Mouse (Mus musculus) embryonic facial prominence, embryonic 13.5 days (tissue): ENCODE measurements around the gene Dbn1. TPM values are rescaled to one million over a fixed set of nuclear protein-coding genes. Genes with fewer than 3 reads are reported as not detected.

ENCODE experiments used
- ATAC-seq: fragments of 200-750 bp; cut with Nextera tagmentation; 2 replicates; pipeline ENCODE4 v1.8.0; 2017; ENCODE audit warnings: low read depth; ENCODE audit not compliant: insufficient number of reproducible peaks, insufficient read depth, low FRiP score, low TSS enrichment
- H3K27ac ChIP-seq: fragments of 300-500 bp; sonication (generic); 2 replicates; pipeline ENCODE4 v1.5.1; 2015; ENCODE audit warnings: moderate library complexity, mild to moderate bottlenecking, inconsistent platforms
- H3K27me3 ChIP-seq: fragments of 300-500 bp; sonication (generic); 2 replicates; pipeline ENCODE4 v1.6.1; 2015; ENCODE audit warnings: mild to moderate bottlenecking, inconsistent platforms
- H3K36me3 ChIP-seq: fragments of 300-500 bp; sonication (generic); 2 replicates; pipeline ENCODE4 v1.6.1; 2015; ENCODE audit warnings: mild to moderate bottlenecking, inconsistent platforms
- H3K4me1 ChIP-seq: fragments of 300-500 bp; sonication (generic); 2 replicates; pipeline ENCODE4 v1.6.1; 2015; ENCODE audit warnings: inconsistent platforms
- H3K4me2 ChIP-seq: fragments of 300-500 bp; sonication (generic); 2 replicates; pipeline ENCODE4 v1.6.1; 2015; ENCODE audit warnings: moderate library complexity, mild to moderate bottlenecking, inconsistent platforms
- H3K4me3 ChIP-seq: fragments of 300-500 bp; sonication (generic); 2 replicates; pipeline ENCODE4 v1.5.1; 2015; ENCODE audit warnings: mild to moderate bottlenecking, inconsistent platforms
- H3K9ac ChIP-seq: fragments of 300-500 bp; sonication (generic); 2 replicates; pipeline ENCODE4 v1.6.1; 2015; ENCODE audit warnings: mild to moderate bottlenecking, inconsistent platforms
- H3K9me3 ChIP-seq: fragments of 300-500 bp; sonication (generic); 2 replicates; pipeline ENCODE4 v1.6.1; 2016; ENCODE audit warnings: inconsistent platforms
- WGBS: fragments of 180-500 bp; shearing (Covaris S2); methylation state at CpG from one replicate; pipeline ENCODE4 v1.1.7; 2015; ENCODE audit warnings: mixed read lengths; 5-methylcytosine and 5-hydroxymethylcytosine counted together
- polyA plus RNA-seq: library from polyadenylated mRNA; unstranded; fragments of >200 nt; fragmentation: Nextera tagmentation; extraction: Ambion mirVana; gene quantifications from 2 replicates; pipeline ENCODE4 v1.2.1, GENCODE M21; 2015

The Dbn1 gene
- polyA plus RNA-seq, 1 experiment from 2014 or later, result 276 TPM

DNA sequence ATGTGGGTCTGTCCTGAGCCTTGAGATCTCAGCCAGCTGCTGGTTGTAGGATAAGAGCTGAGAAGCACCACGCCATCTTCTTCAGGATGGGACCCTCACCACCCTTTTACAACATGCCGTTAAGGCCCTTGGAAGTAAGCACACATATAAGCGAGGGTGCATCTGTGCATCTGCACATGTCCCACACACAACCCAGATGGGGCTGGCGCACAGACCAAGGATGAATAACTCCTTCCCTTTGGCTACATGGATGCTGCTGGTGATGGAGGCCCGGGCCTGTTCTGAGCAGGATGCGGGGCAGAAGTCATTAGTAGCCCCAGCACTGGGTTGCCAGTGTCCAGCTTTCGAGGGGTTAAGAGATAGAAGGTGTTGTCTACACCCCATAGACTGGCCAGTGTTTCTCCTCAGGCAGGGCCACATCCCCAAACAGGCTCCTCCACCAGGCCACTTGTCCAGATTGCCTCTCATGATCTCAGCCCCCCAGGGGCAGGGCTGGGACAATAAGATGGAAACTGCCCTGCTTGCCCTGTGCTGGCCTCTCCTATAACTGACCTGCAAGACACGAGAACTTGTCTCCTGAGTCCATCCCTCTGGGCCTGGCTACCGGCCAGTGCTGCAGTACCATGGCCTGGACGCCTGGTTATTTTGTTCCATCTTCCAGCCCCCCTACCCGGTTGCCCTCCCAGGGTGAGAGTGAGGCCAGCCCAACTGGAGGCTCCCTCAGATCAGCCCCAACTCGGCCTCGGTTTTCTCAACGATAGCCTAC is 1.7 kb downstream of the Dbn1 start:
- no peak for ATAC-seq
- H3K4me2 ChIP-seq, result peak overlapping the region; percentile 94
- H3K36me3 ChIP-seq, result peaks cover 23% of the 10 kb centered on the region
- peak overlapping the region; percentile 92; the same call in 1 of the 2 replicates for H3K27ac ChIP-seq
- H3K9ac ChIP-seq, result peak overlapping the region; percentile 100
- 39% methylated on average over 14 of the region's 14 CpGs for WGBS
- H3K4me3 ChIP-seq, result peak overlapping the region; percentile 100
- H3K9me3 ChIP-seq, result no peaks in the 10 kb centered on the region
- H3K27me3 ChIP-seq, result no peaks in the 10 kb centered on the region
- H3K4me1 ChIP-seq, result peaks cover 42% of the 10 kb centered on the region

DNA sequence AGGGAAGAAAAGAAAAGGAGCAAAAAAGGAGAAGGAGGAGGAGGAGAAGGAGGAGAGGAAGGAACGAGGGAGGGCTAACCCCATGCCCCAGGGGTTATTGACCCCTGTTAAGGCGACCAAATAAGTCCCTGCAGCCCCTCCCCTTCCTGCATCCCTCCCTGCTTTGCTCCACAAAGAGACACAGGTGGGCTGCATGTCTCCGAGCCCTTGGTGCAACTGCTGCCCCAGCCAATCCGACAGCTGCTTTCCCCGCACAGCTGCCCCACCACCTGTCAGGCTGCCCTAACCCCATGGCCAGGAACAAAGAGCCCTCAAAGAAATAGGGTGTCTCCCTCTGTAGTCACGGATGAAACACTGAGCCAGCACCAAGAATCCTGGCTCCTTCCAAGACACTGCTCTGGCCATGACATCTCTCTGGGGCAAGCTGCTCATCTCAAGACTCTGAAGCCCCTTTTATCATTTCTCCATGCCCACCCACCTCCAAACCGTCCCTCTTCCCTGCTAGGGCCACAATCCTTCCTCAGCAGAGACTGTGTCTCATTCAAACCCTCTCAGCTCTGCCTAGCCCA is 3.3 kb downstream of the Dbn1 start:
- 23% methylated on average over 7 of the region's 7 CpGs for WGBS
- Histone ChIP-seq H3K9me3 (no peaks in the 10 kb centered on the region), H3K4me3 (peak overlapping the region; percentile 100), H3K4me1 (peaks cover 42% of the 10 kb centered on the region), H3K36me3 (peaks cover 40% of the 10 kb centered on the region), H3K9ac (peak overlapping the region; percentile 100), H3K27me3 (no peaks in the 10 kb centered on the region), H3K27ac (no peak overlapping the region), H3K4me2 (peak overlapping the region; percentile 94)
- no peak for ATAC-seq

DNA sequence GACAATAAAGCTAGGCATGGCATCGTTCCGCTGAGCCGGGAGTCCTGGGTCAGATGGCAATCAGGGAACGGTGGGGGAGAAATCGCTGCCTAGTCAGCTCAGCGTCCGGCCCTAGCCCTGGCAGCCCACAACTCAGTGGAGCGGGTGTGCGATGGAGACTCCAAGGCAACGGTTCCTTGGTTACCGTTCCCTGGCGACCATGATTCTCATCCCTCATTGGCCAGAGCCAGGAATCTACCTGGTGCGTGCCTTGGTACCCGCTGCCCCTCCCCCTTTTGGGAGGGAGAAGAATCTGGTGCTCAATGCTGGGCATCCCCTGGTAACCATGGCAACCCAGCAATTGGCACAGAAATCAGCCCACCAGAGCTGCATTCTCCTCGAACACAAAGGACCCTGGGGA is 4.3 kb downstream of the Dbn1 start:
- 42% methylated on average over 15 of the region's 15 CpGs for WGBS
- H3K4me1 ChIP-seq, result peaks cover 42% of the 10 kb centered on the region
- H3K27me3 ChIP-seq, result no peaks in the 10 kb centered on the region
- no peak overlapping the region for H3K27ac ChIP-seq
- H3K9ac ChIP-seq, result peak overlapping the region; percentile 51
- no peak for ATAC-seq
- H3K36me3 ChIP-seq, result peaks cover 50% of the 10 kb centered on the region
- H3K4me3 ChIP-seq, result no peak overlapping the region
- H3K4me2 ChIP-seq, result peak overlapping the region; percentile 94
- no peaks in the 10 kb centered on the region for H3K9me3 ChIP-seq

DNA sequence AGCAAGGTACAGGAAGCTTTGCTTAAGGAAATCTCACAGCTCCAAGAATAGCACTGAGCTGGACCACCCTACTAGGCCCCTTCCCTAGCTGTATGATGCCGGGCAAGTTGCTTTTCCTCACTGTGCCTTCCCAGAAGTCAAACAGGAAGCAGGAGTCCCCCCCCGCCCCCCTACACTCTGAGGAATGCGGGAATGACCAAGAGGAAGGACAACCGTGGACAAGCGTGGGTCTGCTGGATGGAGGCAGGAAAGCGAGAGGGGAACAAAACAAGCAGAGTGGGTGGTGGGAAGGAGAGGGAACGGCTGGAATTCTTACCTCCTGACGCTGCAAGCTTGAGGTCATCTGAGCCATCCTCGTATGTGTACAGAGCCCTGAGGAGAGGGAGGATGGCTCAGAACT is 4.8 kb downstream of the Dbn1 start:
- Histone ChIP-seq H3K27me3 (no peaks in the 10 kb centered on the region), H3K27ac (peak overlapping the region; percentile 7; the same call in 1 of the 2 replicates), H3K4me1 (peaks cover 37% of the 10 kb centered on the region), H3K4me3 (no peak overlapping the region), H3K4me2 (0 out of 2 replicates have a peak overlapping the region, but pooled peaks have one; percentile 94), H3K9me3 (no peaks in the 10 kb centered on the region), H3K9ac (peak overlapping the region; percentile 51; the same call in 1 of the 2 replicates), H3K36me3 (peaks cover 53% of the 10 kb centered on the region)
- WGBS, result 27% methylated on average over 9 of the region's 9 CpGs
- ATAC-seq, result no peak

GRCm38 (mm10) chr13:55482542-55482941 is 5.4 kb downstream of the Dbn1 start:
- H3K4me2 ChIP-seq, result no peak overlapping the region
- peaks cover 58% of the 10 kb centered on the region for H3K36me3 ChIP-seq
- no peaks in the 10 kb centered on the region for H3K9me3 ChIP-seq
- no peak overlapping the region for H3K4me3 ChIP-seq
- H3K27me3 ChIP-seq, result no peaks in the 10 kb centered on the region
- H3K27ac ChIP-seq, result 0 out of 2 replicates have a peak overlapping the region, but pooled peaks have one; percentile 23
- WGBS, result 84% methylated on average over 7 of the region's 7 CpGs
- 0 out of 2 replicates have a peak overlapping the region, but pooled peaks have one; percentile 3 for H3K9ac ChIP-seq
- ATAC-seq, result no peak
- peaks cover 36% of the 10 kb centered on the region for H3K4me1 ChIP-seq

DNA sequence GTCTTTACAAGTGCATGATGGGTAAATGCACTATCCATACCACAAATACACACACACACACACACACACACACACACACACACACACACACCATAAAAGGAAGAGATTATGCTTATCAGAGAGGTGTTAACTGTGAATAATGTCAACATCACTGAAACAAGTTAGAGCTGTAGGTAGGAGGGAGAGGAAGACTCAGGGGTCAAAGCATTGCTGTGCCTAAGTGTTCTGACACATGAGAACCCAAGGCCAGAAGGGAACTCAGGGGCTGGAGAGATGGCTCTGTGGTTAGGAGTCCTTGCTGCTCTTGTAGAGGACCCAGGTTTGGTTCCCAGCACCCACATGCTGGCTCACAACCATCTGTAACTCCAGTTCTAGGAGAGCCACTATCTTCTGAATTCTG is 8.0 kb downstream of the Dbn1 start:
- no peak for ATAC-seq
- H3K9ac ChIP-seq, result no peak overlapping the region
- H3K27me3 ChIP-seq, result no peaks in the 10 kb centered on the region
- H3K27ac ChIP-seq, result no peak overlapping the region
- H3K36me3 ChIP-seq, result peaks cover 85% of the 10 kb centered on the region
- peaks cover 22% of the 10 kb centered on the region for H3K4me1 ChIP-seq
- no peak overlapping the region for H3K4me3 ChIP-seq
- H3K4me2 ChIP-seq, result no peak overlapping the region
- H3K9me3 ChIP-seq, result no peaks in the 10 kb centered on the region

DNA sequence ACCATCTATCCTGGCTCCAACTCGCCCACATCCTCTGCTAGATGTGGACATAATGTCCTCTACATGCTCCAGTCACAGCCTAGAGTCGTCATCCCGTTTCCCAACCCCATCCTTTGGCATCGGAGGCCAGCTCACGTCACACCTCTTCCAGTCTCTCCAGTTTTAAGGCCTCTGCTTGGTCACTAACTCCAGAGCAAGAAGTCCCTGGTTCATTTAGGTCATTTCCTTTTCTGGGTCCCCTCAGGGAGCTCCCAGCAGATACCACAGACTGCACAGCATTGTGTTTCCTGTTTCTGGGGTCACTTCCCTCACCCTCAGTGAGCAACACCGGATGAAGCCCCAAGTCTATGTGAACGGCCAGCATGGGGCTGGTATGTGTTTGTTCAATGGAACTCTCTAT is 8.9 kb downstream of the Dbn1 start:
- Histone ChIP-seq H3K4me1 (peaks cover 22% of the 10 kb centered on the region), H3K36me3 (peaks cover 94% of the 10 kb centered on the region), H3K27ac (0 out of 2 replicates have a peak overlapping the region, but pooled peaks have one; percentile 8), H3K4me2 (no peak overlapping the region), H3K9ac (no peak overlapping the region), H3K9me3 (no peaks in the 10 kb centered on the region), H3K27me3 (no peaks in the 10 kb centered on the region; the same call in 1 of the 2 replicates), H3K4me3 (no peak overlapping the region)
- ATAC-seq, result no peak
- WGBS, result 82% methylated on average over 7 of the region's 7 CpGs

- Histone ChIP-seq H3K9ac (no peak overlapping the region), H3K4me3 (no peak overlapping the region), H3K27ac (no peak overlapping the region), H3K36me3 (peaks cover 92% of the 10 kb centered on the region), H3K27me3 (no peaks in the 10 kb centered on the region; the same call in 1 of the 2 replicates), H3K4me1 (peaks cover 22% of the 10 kb centered on the region), H3K9me3 (no peaks in the 10 kb centered on the region), H3K4me2 (no peak overlapping the region)
- WGBS, result 55% methylated on average over 5 of the region's 5 CpGs
- ATAC-seq, result no peak
Observed at GRCm38 (mm10) chr13:55478036-55478435, 9.9 kb downstream of the Dbn1 start.

- no peak for ATAC-seq
Observed at GRCm38 (mm10) chr13:55477492-55477891, 10.4 kb downstream of the Dbn1 start.

DNA sequence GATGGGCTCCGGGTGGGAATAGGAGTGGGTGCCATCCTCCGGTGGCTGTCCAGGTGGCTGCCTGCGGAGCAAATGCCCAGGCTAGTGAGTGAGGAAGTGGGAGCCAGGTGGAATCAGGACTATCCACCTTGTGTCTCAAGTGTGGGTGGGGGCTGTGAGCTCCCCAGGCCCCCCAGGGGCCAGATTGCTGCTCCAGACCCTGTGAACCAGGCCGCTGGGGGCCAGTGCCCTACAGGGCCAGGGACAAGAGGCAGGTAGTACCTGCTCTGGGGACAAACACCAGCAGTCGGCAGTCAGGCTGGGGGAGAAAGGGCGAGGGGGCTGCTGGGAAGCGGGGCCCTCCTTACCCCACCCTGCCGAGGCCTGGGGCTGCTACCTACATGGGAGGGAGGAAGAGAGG is 11.7 kb downstream of the Dbn1 start:
- no peak overlapping the region for H3K9ac ChIP-seq
- H3K4me2 ChIP-seq, result no peak overlapping the region
- no peak for ATAC-seq
- H3K36me3 ChIP-seq, result peaks cover 74% of the 10 kb centered on the region
- H3K27me3 ChIP-seq, result no peaks in the 10 kb centered on the region; the same call in 1 of the 2 replicates
- WGBS, result 94% methylated on average over 8 of the region's 8 CpGs
- H3K27ac ChIP-seq, result no peak overlapping the region
- peaks cover 34% of the 10 kb centered on the region for H3K4me1 ChIP-seq
- no peaks in the 10 kb centered on the region for H3K9me3 ChIP-seq
- H3K4me3 ChIP-seq, result no peak overlapping the region

More at GRCm38 (mm10) chr13:55477492-55477891, 10.4 kb downstream of the Dbn1 start:
- Histone ChIP-seq H3K9ac (no peak overlapping the region), H3K36me3 (peaks cover 87% of the 10 kb centered on the region), H3K27me3 (no peaks in the 10 kb centered on the region; the same call in 1 of the 2 replicates), H3K4me3 (no peak overlapping the region), H3K4me2 (no peak overlapping the region), H3K9me3 (no peaks in the 10 kb centered on the region), H3K27ac (no peak overlapping the region), H3K4me1 (peaks cover 28% of the 10 kb centered on the region)
- 70% methylated on average over 16 of the region's 16 CpGs for WGBS

- H3K9me3 ChIP-seq, result no peaks in the 10 kb centered on the region
- H3K27me3 ChIP-seq, result no peaks in the 10 kb centered on the region; the same call in 1 of the 2 replicates
- H3K36me3 ChIP-seq, result peaks cover 69% of the 10 kb centered on the region
- no peak for ATAC-seq
- no peak overlapping the region for H3K27ac ChIP-seq
- WGBS, result 85% methylated on average over 5 of the region's 5 CpGs
- H3K4me3 ChIP-seq, result no peak overlapping the region
- H3K4me2 ChIP-seq, result no peak overlapping the region
- peaks cover 39% of the 10 kb centered on the region for H3K4me1 ChIP-seq
- no peak overlapping the region for H3K9ac ChIP-seq
Observed at GRCm38 (mm10) chr13:55475750-55476149, 12.2 kb downstream of the Dbn1 start.
